23 mouse cellular contexts compared by ENCODE assay signal in genomic region chr1:54675478-54675877, GRCm38 (mm10).
DNase-seq lines count a peak whose midpoint lies in the region; ATAC-seq lines count a peak whose summit lies in the region.
"Had no signal": no experiment of that assay in that cellular context is flagged by ENCODE, and none has a peak within 500 bp of the region (broad histone marks: within the 10 kb centered on the region; RNA-seq: fewer than 3 reads in every experiment).

No protein-coding gene starts in this region.

- WGBS in hindbrain, embryonic 13.5 days: 73% methylated on average over 5 of the region's 5 CpGs
- WGBS in hindbrain, embryonic 11.5 days: 80% methylated on average over 5 of the region's 5 CpGs
- 74% methylated on average over 5 of the region's 5 CpGs for WGBS in neural tube, embryonic 13.5 days

- no peak overlapping the region for H3K4me2 ChIP-seq in hindbrain, embryonic 13.5 days
- no peak overlapping the region for H3K4me2 ChIP-seq in hindbrain, embryonic 11.5 days (replicated peaks; ENCODE audit: low read depth, low read length)
- H3K4me2 ChIP-seq in neural tube, embryonic 13.5 days: no peak overlapping the region
- H3K4me2 ChIP-seq: embryonic facial prominence, embryonic 12.5 days; heart, embryonic 11.5 days; limb, embryonic 12.5 days; liver, embryonic 12.5 days; lung, embryonic 14.5 days had no signal

- no peaks in the 10 kb centered on the region for H3K9me3 ChIP-seq in hindbrain, embryonic 13.5 days
- no peaks in the 10 kb centered on the region for H3K9me3 ChIP-seq in hindbrain, embryonic 11.5 days (ENCODE audit: control insufficient read depth, low read length)
- no peaks in the 10 kb centered on the region for H3K9me3 ChIP-seq in neural tube, embryonic 13.5 days
- H3K9me3 ChIP-seq: embryonic facial prominence, embryonic 12.5 days; limb, embryonic 12.5 days; liver, embryonic 12.5 days had no signal

- H3K9ac ChIP-seq in hindbrain, embryonic 13.5 days: no peak overlapping the region
- H3K9ac ChIP-seq in hindbrain, embryonic 11.5 days (ENCODE audit: low read depth, low read length): no peak overlapping the region
- no peak overlapping the region for H3K9ac ChIP-seq in neural tube, embryonic 13.5 days
- H3K9ac ChIP-seq: embryonic facial prominence, embryonic 12.5 days; limb, embryonic 12.5 days; liver, embryonic 12.5 days; lung, embryonic 14.5 days had no signal

- no peaks in the 10 kb centered on the region for H3K27me3 ChIP-seq in hindbrain, embryonic 13.5 days
- H3K27me3 ChIP-seq in hindbrain, embryonic 11.5 days (ENCODE audit: control insufficient read depth, insufficient read depth, low read length): no peaks in the 10 kb centered on the region
- H3K27me3 ChIP-seq in neural tube, embryonic 13.5 days: no peaks in the 10 kb centered on the region
- H3K27me3 ChIP-seq: embryonic facial prominence, embryonic 12.5 days; limb, embryonic 12.5 days; liver, embryonic 12.5 days had no signal

- H3K4me1 ChIP-seq in hindbrain, embryonic 13.5 days (replicated peaks): no peaks in the 10 kb centered on the region; the same call in 1 of the 2 replicates
- no peaks in the 10 kb centered on the region for H3K4me1 ChIP-seq in hindbrain, embryonic 11.5 days (replicated peaks; ENCODE audit: control insufficient read depth, insufficient read depth, low read length)
- no peaks in the 10 kb centered on the region; the same call in 1 of the 2 replicates for H3K4me1 ChIP-seq in neural tube, embryonic 13.5 days (replicated peaks)
- H3K4me1 ChIP-seq: embryonic facial prominence, embryonic 12.5 days; limb, embryonic 12.5 days; liver, embryonic 12.5 days had no signal

- H3K4me3 ChIP-seq in hindbrain, embryonic 13.5 days: no peak overlapping the region
- no peak overlapping the region for H3K4me3 ChIP-seq in hindbrain, embryonic 11.5 days (ENCODE audit: low read depth, low read length)
- H3K4me3 ChIP-seq in neural tube, embryonic 13.5 days: no peak overlapping the region
- H3K4me3 ChIP-seq: embryonic facial prominence, embryonic 12.5 days; erythroblast, embryonic 14.5 days; limb, embryonic 12.5 days; liver, embryonic 12.5 days; myocyte had no signal

- no peak overlapping the region for H3K27ac ChIP-seq in hindbrain, embryonic 13.5 days
- H3K27ac ChIP-seq in hindbrain, embryonic 11.5 days (ENCODE audit: low read depth, low read length): no peak overlapping the region
- H3K27ac ChIP-seq in neural tube, embryonic 13.5 days (replicated peaks): no peak overlapping the region
- H3K27ac ChIP-seq: embryonic facial prominence, embryonic 12.5 days; limb, embryonic 12.5 days; liver, embryonic 12.5 days had no signal

- DNase-seq in hindbrain, embryonic 11.5 days (ENCODE audit: low spot score): no peak
- DNase-seq in kidney, adult 9 months: peak; percentile 54
- DNase-seq in kidney, postnatal 10 days: no peak
- DNase-seq in neural tube, embryonic 10.5 days (ENCODE audit: extremely low spot score, low spot score): no peak
- DNase-seq in kidney, postnatal 25 days: peak; percentile 39 to 69
- DNase-seq in frontal cortex, postnatal 10 days (ENCODE audit: low spot score in 2 of 2): no peak
- DNase-seq: B cell, adult 2 months; cerebellum, postnatal 10 days; gastrocnemius, postnatal 36 days; heart, postnatal 14 days; lung, embryonic 14.5 days; lung, postnatal 4 days; right cerebral cortex, postnatal 4 days; thymus, postnatal 4 days had no signal

- peaks cover 10% of the 10 kb centered on the region for H3K36me3 ChIP-seq in hindbrain, embryonic 13.5 days
- no peaks in the 10 kb centered on the region for H3K36me3 ChIP-seq in hindbrain, embryonic 11.5 days (ENCODE audit: control insufficient read depth, insufficient read depth, low read length)
- 0 out of 2 replicates have a peak, but pooled peaks cover 7% of the 10 kb centered on the region for H3K36me3 ChIP-seq in neural tube, embryonic 13.5 days
- H3K36me3 ChIP-seq: embryonic facial prominence, embryonic 12.5 days; limb, embryonic 12.5 days; liver, embryonic 12.5 days had no signal

- 0 out of 2 replicates have a peak, but pooled peaks have one; percentile 59 for ATAC-seq in hindbrain, embryonic 13.5 days (ENCODE audit: low FRiP score)
- no peak for ATAC-seq in hindbrain, embryonic 11.5 days (ENCODE audit: low FRiP score)
- ATAC-seq in neural tube, embryonic 13.5 days (ENCODE audit: low read depth): peak; percentile 50; the same call in 1 of the 2 replicates
- ATAC-seq: forebrain, embryonic 14.5 days; liver, embryonic 12.5 days had no signal

Comparison
In these comparisons a context has a peak if more than half of its experiments do, and no peak if none do; other contexts are left out.
1. DNase-seq: peak in kidney, adult 9 months (single experiment) and kidney, postnatal 25 days (2 of 2); none in hindbrain, embryonic 11.5 days (single experiment), kidney, postnatal 10 days (single experiment), neural tube, embryonic 10.5 days (single experiment) and frontal cortex, postnatal 10 days (0 of 2).